Mouse (Mus musculus) brain, embryonic 18.5 days (tissue): Measurements from ENCODE around the gene Zfp953.
"Not testable (repeated sequence)": the region's sequence is repeated elsewhere in the genome, so short reads cannot be mapped to it uniquely, and the experiment has no call there.

ENCODE experiments used
- DNase-seq: peaks from one replicate; pipeline ENCODE4 v3.0.0-alpha.2; 2012; ENCODE audit warnings: low read depth, low spot score

Zfp953 gene

GRCm38 (mm10) chr13:67360131-67360744, at the start of gene Zfp953, which contains the start of gene Gm28044:
Gene Zfp953, minus strand, starts transcription at chr13:67360605.
Gene Gm28044, minus strand, starts transcription at chr13:67360536.
- peak; percentile 74 for DNase-seq

GRCm38 (mm10) chr13:67399183-67399903, 38.9 kb upstream of the Zfp953 start, which contains the start of gene Zfp429:
Gene Zfp429, minus strand, starts transcription at chr13:67399819.
- DNase-seq = not testable (repeated sequence)

GRCm38 (mm10) chr13:67376255-67376654, 15.8 kb upstream of the Zfp953 start:
- not testable (repeated sequence) for DNase-seq

- DNase-seq = not testable (repeated sequence)
Measured at GRCm38 (mm10) chr13:67375050-67375911, 14.9 kb upstream of the Zfp953 start, which contains the start of the genes Gm28041 and Zfp456. Gene Gm28041, minus strand, starts transcription at chr13:67375733. Gene Zfp456, minus strand, starts transcription at chr13:67375810.

DNA sequence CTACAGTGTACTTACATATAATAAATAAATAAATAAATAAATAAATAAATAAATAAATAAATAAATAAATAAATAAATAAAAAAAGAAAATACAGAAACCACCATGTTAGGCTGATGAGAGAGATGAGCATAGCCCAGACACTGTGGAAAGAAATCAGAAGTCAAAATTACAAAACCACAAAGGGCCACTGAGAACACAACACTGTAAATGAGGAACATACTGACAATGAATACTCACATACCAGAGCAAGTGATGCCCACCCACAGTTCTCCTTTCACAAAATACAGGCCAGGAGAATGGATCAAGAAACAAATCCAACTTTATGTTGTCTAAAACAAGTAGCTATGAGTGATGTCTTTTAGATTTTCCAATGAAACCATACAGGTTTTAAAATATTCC, 8.6 kb downstream of the Zfp953 start:
- DNase-seq = no peak

DNA sequence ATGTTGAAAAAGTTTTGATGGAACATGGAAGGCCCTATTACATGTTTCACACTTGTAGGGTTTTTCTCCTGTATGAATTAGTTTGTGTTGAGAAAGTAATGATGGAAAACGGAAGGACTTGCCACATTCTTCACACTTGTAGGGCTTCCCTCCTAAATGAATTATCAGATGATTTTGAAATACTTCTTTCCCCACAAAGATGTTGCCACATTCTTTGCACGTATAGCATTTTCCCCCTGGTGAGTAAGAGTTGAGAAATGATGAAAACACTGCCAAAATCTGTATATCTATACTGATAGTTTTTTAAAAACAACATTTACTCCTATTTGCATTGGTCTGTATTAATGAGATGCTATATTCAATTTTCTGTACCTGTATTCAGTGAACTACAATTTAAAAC, 17.0 kb downstream of the Zfp953 start:
- no peak for DNase-seq

GRCm38 (mm10) chr13:67332877-67333276, 27.5 kb downstream of the Zfp953 start:
- no peak for DNase-seq

- peak; percentile 60 for DNase-seq
Measured at GRCm38 (mm10) chr13:67332019-67332724, 28.2 kb downstream of the Zfp953 start, which contains the start of gene Zfp595. Gene Zfp595, minus strand, starts transcription at chr13:67332570.

GRCm38 (mm10) chr13:67306718-67307117, 53.7 kb downstream of the Zfp953 start:
- no peak for DNase-seq

DNA sequence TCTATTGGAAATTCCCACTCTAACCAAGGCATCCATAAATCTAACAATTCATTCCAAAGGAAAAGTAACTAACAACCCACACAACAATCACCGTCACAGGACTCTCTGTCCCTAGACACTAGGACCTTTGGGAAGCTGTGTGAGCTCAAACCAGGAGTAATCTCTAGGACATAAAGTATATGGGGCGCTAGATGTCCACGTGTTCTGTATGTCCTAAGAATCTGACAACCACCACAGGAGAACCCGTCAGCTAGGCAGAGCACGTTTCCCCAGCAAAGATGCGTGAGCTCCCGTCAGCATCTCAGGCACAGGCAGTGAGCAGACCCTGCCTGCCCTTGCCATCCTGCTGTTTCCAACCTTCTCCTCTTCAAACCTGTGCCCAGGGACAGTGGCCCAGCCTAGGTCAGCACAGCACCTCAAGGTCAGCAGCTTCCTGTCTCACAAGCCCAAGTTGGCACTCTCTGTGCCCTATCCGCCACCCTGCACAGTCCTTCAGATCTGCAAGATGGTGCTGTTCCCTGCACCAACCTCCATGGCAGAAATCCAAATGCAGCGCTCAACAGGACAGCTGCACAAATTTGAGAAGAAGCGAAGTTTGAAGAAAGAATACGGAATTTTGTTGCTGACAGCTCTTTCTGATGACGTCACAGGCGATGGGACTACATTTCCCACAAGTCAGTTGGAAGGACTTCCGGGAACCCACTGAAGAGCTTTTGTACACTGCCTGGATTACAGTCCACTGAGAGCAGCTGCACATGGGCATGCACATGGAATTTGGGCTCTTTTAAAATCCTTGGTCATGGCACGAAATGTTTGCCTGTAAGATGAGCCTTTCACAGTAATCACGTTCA, 54.4 kb downstream of the Zfp953 start, which contains the start of gene Zfp457:
Zfp457 (minus strand) TSS at position 664 of the 851 bp plus-strand sequence.
- peak; percentile 89 for DNase-seq
